Mouse (Mus musculus) olfactory bulb, adult 2 months (tissue): ENCODE data around the gene Tekt4. TPM values are rescaled to one million over a fixed set of nuclear protein-coding genes. Genes with fewer than 3 reads are reported as not detected.

Experiments
- H3K27ac ChIP-seq: fragments of 200-500 bp; 2 replicates; pipeline ENCODE4 v1.5.1; 2012; ENCODE audit warnings: low read depth, low read length; ENCODE audit not compliant: insufficient read depth
- H3K4me1 ChIP-seq: fragments of 200-500 bp; 2 replicates; pipeline ENCODE4 v1.6.1; 2012; ENCODE audit warnings: low read length; ENCODE audit not compliant: control insufficient read depth, insufficient read depth
- H3K4me3 ChIP-seq: fragments of 200-500 bp; 2 replicates; pipeline ENCODE4 v1.5.1; 2012; ENCODE audit warnings: mild to moderate bottlenecking, low read depth, low read length, moderate library complexity; ENCODE audit not compliant: insufficient read depth
- CTCF ChIP-seq: fragments of 200-500 bp; IDR thresholded peaks from 2 replicates; pipeline ENCODE4 v1.5.1; 2012; ENCODE audit warnings: low read depth, mild to moderate bottlenecking, low read length, moderate library complexity; ENCODE audit not compliant: insufficient read depth
- POLR2A ChIP-seq: fragments of 200-500 bp; IDR thresholded peaks from 2 replicates; pipeline ENCODE4 v1.6.1; 2012; ENCODE audit warnings: mild to moderate bottlenecking, low read depth, low read length, moderate library complexity; ENCODE audit not compliant: insufficient read depth
- WGBS: fragments of 180-500 bp; shearing (Covaris S2); methylation state at CpG from one replicate; pipeline ENCODE4 v1.1.7; 2018; 5-methylcytosine and 5-hydroxymethylcytosine counted together
- polyA plus RNA-seq: library from polyadenylated mRNA; stranded (reverse); fragments of >200 nt; gene quantifications from 2 replicates; pipeline ENCODE4 v1.2.4, GENCODE M21; 2012; ENCODE audit warnings: low replicate concordance; ENCODE audit not compliant: missing spikeins, insufficient read depth, insufficient read length

Gene Tekt4
- polyA plus RNA-seq, 1 experiment, result not detected

DNA sequence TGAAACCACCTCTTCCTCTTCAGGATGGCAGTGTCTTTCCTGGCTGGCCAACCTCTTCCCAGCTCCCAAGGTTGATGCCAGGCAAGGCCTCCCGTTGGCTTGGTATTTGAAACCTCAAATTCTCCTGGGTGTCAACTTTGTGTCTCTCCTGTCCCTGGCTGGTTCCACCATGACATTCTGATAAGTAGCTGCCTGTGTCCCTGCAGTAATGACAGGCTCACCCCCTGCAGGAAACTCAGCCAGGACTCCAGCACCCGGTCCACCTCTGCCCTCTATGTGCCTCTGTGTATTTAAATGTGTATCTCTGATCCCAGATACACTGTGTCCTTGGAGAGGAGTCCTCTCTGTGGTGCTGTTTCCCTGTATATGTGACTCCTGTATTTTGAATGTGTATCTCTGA, 11.8 kb downstream of the Tekt4 start:
- WGBS, result 97% methylated on average over 2 of the region's 2 CpGs
- H3K27ac ChIP-seq, result no peak overlapping the region
- H3K4me3 ChIP-seq, result no peak overlapping the region
- H3K4me1 ChIP-seq, result peaks cover 19% of the 10 kb centered on the region
- no peak for TF ChIP-seq POLR2A
- no peak for TF ChIP-seq CTCF

DNA sequence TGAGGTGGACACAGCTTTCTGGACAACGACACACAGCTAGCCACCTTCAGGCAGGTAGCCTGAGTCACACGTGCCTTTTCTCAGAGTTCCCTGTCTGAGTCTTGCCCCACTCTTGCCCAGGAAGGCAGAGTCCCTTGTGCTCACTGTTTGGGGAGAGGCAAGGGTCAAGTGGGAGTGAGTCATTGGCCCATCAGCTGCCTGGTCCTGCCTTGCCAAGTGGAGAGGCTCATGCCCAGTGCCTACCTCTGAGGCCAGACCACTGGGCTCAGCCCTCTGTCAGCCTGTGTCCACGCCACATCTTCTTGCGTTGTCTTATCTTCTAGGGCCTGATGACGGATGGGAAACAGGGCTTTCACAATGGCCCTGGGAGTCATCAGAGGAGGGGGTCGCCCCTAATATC, 13.4 kb downstream of the Tekt4 start:
- Histone ChIP-seq H3K27ac (no peak overlapping the region), H3K4me1 (peaks cover 12% of the 10 kb centered on the region), H3K4me3 (no peak overlapping the region)
- 86% methylated on average over 6 of the region's 6 CpGs for WGBS
- no peak for TF ChIP-seq POLR2A

DNA sequence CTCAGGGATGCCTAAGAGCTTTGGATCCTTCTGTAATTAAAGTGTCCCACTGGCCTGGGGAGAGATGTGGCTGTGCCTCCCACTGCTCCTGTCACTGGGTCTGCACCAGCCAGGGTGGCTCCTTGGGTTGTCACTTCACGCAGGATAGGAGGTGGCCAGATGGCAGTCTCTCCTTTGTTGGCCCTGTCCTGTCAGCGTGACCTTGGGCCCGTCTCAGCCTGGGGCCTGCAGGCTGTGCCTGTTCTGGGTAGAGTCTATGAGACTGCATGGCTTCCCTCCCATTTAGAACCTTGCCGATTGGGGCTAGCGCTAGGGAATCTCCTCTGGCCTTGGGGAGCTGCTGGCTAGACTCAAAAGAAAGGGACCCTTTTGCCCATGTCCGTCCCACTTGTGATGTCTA, 13.9 kb downstream of the Tekt4 start:
- H3K4me1 ChIP-seq, result peaks cover 10% of the 10 kb centered on the region
- H3K4me3 ChIP-seq, result no peak overlapping the region
- WGBS, result 85% methylated on average over 6 of the region's 6 CpGs
- H3K27ac ChIP-seq, result no peak overlapping the region
- TF ChIP-seq POLR2A, result no peak
- TF ChIP-seq CTCF, result no peak

DNA sequence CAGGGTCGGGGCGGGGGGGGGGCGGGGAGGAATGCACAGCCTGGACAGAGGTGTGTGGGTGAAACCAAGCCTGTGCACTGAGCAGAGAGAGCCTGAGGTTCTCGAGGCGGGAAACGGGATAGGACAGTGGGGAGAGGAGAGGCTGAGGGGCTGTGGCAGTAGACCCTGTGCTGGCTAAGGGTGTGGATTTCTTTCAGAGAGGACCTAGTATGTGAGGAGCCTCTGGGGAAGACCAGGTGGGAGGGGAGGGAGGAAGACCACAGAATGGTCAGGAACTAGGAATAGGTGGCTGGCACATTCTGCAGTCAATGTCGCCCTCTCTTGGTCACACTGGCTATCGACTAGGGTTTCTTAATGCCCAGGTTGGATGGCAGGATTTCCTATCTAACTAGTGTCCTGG, 15.4 kb downstream of the Tekt4 start:
- no peak overlapping the region for H3K4me3 ChIP-seq
- H3K4me1 ChIP-seq, result peaks cover 15% of the 10 kb centered on the region
- no peak overlapping the region for H3K27ac ChIP-seq
- no peak for TF ChIP-seq POLR2A
- peak; percentile 55 for TF ChIP-seq CTCF
- WGBS, result 24% methylated on average over 8 of the region's 8 CpGs

DNA sequence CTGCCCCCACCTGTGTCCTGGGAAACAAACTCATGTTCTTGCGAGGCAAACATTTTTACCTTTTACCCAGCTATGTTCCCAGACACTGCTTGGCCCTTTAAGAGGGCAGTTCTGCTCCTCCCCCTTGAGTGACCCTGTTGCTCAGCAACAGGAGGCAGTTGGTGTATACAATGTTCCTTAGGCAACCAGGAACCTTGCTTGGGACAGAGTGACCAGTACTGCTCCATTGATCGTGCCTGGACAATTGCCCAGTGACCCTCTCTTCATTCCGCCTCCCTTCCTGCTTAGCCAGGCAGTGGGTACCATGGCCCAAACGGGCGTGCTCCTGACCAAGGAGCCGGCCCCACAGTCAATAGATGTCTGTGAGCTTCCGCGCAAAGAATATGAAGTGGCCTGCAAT, 17.0 kb downstream of the Tekt4 start:
- 50% methylated on average over 8 of the region's 8 CpGs for WGBS
- Histone ChIP-seq H3K4me1 (peaks cover 16% of the 10 kb centered on the region), H3K27ac (no peak overlapping the region), H3K4me3 (no peak overlapping the region)
- no peak for TF ChIP-seq POLR2A
- TF ChIP-seq CTCF, result no peak

DNA sequence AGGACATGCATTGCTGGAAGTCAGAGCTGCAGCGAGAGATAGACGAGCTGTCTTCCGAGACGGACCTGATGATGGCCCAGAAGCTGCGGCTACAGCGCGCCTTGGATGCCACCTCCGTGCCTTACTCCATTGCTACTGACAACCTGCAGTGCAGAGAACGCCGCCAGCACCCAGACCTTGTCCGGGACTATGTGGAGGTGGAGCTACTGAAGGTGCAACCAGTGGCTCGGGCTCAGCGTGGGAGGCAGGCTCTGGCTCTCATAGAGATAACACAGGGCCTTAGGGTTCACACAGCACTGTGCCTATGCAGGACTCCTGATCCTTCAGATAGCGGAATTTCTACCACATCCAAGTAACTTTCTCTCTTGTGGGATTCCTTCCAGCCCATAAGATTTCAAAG, 17.6 kb downstream of the Tekt4 start:
- Histone ChIP-seq H3K27ac (no peak overlapping the region), H3K4me3 (no peak overlapping the region), H3K4me1 (peaks cover 16% of the 10 kb centered on the region)
- 82% methylated on average over 14 of the region's 14 CpGs for WGBS
- TF ChIP-seq POLR2A (no peak), CTCF (no peak)

DNA sequence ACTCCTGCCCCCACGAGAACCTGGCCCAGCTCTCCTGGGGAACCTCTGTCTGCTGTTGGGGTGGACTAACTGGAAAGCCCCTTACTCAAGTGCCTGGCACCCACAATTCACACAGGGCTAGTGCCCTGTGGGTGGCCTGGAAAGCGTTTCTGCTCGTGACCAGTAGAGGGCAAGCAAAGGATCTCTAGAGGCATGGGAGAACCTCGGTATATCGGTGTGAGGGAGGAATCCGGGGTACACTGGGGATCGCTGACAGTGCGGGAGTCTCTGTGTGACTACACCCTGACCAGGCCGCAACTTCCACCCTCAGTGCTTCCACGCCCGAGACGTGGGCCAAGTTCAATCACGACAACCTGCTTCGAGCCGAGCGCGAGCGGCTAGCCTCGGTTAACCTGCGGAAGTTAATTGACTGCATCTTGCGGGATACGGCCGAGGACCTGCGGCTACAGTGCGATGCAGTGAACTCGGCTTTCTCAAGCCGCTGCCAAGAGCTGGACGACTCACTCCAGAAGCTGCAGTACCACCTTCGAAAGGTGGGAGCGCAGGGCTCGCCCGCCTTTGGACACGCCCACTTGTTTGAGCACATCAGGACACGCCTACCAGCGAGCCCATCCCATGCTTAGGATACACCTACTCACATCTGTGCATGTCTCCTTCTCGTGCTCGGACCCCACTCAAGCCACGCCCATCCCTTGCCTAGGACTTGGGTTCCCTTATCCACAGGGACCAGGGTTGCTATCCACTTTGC, 20.1 kb downstream of the Tekt4 start:
- peak overlapping the region; percentile 27 for H3K4me3 ChIP-seq
- no peak for TF ChIP-seq POLR2A
- peak; percentile 57; the same call in 1 of the 2 replicates for TF ChIP-seq CTCF
- peaks cover 9% of the 10 kb centered on the region for H3K4me1 ChIP-seq
- no peak overlapping the region for H3K27ac ChIP-seq
- WGBS, result 3% methylated on average over 38 of the region's 38 CpGs

DNA sequence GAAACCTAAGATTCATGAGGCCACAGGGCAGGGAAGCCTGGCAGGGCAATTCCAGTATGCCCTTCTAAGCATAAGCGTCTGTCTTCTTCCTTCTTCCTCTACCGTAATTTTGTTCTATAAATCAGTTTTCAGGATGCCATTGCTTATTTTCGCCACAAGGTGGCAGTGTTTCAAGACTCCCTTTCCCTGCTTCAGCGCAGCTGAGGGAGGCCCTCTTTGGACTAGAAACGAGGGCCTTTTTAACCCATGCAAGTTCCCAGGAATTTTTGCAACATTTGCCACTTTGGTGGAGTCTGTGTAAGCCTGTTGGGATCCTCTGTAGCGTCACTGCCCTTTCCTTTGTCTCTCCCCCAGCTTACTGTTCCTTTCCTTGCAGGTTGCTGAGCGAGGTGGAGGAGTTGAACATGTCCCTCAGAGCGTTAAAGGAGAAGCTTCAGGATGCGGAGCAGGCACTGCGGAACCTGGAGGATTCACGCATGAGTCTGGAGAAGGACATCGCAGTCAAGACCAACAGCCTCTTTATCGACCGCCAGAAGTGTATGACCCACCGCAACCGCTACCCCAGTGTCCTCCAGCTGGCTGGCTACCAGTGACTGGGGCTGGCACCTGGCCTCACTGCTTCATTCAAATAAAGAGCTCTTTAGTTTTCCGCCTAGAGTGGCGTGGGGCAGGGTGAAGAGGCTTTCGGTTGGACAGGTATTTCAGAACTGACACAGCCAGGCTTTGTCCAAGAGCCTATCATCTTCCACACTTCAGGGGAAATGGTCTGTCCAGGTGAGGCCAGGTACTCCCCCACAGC, 21.7 kb downstream of the Tekt4 start:
- H3K4me3 ChIP-seq, result no peak overlapping the region
- TF ChIP-seq CTCF (peak; percentile 25; the same call in 1 of the 2 replicates), POLR2A (no peak)
- no peak overlapping the region for H3K27ac ChIP-seq
- 35% methylated on average over 19 of the region's 19 CpGs for whole genome bisulfite sequencing
- H3K4me1 ChIP-seq, result peaks cover 6% of the 10 kb centered on the region

DNA sequence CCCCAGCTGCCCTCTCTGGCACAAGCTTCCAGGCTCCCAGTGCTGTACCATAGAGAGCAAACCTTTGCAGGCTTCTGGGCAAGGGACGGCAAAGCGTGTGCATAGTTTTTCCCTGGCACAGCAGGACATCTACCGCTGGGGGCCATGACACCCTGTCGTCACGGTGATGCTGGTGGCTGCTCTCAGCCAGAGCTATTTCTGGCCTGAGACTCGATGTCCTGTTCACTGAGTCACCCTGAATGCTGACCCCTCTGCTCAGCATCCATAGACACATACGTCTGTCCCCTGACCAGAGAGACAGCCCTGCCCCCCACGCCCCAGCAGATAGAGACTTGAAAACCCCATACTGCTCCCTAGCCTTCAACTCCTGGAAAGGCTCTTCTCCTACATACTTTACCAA, 25.7 kb downstream of the Tekt4 start:
- no peak overlapping the region for H3K4me3 ChIP-seq
- WGBS, result 63% methylated on average over 8 of the region's 8 CpGs
- no peaks in the 10 kb centered on the region; the same call in 1 of the 2 replicates for H3K4me1 ChIP-seq
- TF ChIP-seq CTCF, result no peak
- no peak for TF ChIP-seq POLR2A
- no peak overlapping the region for H3K27ac ChIP-seq
